Mouse (Mus musculus): ENCODE measurements around the gene Nars2.

The Nars2 gene

DNA sequence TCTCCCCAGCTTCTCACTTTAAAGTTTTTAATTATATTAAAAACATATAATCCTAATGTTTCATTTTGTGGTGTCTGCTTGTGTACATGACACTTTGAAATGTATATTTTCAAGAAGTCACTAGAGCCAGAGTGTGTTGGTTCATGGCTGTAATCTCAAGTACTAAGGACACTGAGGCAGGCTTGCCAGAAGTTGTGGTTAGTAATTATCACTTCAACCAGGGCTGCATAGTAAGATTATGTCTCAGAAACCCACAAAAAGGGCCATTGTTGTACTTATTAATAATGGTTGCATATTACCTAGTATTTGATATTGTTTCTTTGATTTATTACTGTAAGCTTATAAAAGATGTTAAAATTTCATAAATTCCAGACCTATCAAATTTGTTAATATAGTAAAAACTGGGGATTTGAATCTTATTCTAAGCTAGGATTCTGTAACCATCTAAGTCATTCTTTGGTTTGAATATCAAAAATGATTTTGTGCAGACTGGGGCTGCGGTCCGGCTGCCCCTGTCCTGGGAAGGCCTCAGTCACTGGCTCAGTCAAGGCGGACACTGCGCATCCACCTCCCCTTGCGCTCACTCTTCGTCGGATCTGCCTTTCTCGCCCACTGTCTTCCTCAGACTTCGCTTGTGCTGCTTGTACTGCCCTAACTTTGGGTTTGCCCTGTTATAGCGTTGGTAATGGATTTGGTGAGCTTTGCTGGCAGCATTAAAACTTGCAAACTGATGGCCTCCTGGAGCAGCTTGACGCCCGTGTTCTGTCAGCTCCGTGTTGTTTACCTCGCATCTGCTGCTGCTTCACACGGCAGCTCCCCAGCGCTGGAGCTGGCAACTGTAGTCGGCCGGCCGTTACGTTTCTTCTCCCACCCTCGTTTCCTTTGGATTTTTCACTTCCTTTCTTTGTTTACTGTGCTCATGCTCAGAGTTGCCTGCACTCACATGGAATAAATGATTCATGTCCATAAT, 20.0 kb downstream of the Nars2 start:
- no peak for DNase-seq (ENCODE audit: low read depth, low spot score)

DNA sequence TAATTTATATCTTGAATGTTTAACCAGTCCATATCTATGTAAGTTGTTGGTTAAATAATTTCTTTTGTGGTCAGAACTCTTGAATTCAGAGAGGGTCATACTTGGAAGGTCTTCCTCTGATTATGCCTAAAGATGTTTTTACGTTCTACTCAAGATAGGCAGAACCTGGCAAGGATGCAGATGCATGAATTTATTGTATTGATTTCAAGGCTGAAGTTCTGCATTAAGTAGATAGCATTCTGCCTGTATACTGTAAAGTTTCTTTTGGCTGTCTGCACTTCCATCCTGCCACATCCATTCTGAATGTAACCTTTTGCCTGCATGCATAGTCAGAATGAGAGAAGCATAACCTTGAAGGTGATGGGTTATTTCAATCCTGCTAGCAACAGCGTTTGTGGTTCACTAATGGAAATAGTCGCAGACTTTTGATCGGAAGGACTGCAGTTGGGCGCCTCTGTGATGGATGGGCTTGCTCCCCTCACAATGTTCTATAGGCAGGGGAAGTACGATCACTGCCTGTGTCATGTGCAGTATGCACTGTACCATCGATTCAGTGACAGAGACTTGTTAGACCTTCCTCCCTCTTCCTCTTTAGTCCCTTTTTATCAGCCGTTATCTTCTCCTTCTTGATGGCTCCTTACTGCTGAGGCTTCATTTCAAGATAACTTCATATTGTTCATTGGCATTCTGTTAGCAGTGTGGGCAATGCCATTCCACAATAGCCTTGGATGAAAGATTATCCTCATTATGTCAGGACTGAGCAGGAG, 21.0 kb downstream of the Nars2 start:
- DNase-seq (ENCODE audit: low read depth, low spot score), result no peak

DNA sequence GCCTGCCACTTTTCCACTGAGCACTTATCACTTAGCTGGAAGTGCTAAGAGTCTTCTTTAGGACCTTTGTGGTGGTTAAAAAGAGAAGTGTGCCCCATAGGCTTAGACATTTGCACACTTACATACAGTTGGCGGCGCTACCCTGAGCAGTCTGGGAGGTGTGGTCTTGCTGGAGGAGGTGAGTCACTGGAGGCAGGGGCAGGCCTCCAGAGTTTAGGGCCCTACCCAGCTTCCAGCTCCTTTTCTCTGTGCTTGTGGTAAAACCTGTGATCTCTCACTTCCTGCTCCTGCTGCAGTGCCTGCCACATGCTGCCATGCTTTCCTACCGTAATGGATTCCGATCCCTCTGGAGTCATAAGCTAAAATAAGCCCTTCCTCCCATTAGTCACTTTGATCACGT, 24.6 kb downstream of the Nars2 start:
- no peak for DNase-seq (ENCODE audit: low read depth, low spot score)

DNA sequence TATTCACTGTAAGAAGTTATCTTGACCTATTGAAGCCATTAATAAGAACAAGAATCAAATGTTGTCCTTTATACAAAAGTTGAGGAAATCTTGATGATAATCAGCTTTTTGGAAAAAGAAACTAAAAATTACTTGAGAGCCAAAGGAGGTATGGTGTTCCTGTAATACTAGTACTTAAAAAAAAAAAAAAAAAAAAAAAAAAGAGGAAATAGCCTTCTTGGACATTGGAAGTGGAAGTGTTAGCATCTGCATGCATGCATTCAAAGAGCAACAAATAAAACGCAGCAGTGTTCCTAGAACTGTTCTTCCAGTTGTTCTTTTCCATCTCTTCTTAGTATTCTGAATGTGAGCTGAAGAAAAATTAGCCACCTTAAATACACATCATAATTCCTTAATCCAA, 25.9 kb downstream of the Nars2 start:
- no peak for DNase-seq (ENCODE audit: low read depth, low spot score)

DNA sequence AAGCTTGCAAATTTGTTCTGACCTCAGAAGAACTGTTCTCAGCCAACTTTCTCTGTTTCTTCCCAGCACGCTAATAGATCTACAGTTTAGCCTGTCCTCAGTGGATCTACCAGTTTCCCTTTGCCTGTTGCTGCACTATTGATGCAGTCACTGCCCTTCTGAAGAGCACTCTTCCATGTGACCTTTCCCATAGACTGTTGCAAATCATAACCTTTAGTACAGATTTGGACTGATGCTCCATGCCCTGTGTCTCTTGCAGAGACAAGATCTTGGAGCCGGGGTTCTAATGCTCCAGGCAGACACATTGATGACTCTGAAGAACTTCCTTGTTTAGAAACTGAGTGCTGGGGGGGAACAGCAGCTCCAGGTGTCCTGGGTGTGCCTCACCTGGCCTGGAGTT, 30.1 kb downstream of the Nars2 start:
- DNase-seq (ENCODE audit: low read depth, low spot score), result no peak

DNA sequence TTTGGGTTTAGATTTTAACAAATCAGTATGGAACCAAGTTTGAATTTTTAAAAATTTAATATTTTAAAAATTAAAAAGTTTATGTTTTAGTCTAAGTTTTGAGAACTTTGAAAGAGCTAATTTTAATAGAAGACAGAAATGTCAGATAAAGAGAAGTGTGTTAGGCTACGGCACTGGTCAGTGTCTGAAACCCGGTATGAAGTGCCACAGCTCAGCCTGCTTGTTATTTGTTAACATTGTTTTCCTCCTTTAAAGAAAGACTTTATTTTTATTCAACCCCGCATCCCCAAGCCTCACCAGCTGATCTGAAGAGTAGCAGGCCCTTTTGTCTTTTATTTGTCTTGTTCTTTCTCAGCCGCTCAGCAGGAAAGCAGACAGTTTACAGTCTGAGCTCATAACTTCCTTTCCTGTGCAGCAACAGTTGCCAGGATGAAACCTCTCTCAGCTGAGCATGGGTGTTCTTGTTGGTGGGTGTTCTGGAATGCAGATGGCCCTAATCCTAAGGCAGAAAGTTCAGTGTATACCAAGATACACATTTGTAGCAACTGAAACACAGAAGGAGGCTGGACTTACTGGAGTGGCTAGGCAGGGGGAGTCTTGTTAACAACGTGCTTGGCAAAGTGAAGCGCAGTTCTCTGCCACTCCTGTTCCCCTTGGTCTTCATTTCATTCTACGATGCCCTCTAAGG, 32.5 kb downstream of the Nars2 start:
- DNase-seq (ENCODE audit: low read depth, low spot score), result no peak

DNA sequence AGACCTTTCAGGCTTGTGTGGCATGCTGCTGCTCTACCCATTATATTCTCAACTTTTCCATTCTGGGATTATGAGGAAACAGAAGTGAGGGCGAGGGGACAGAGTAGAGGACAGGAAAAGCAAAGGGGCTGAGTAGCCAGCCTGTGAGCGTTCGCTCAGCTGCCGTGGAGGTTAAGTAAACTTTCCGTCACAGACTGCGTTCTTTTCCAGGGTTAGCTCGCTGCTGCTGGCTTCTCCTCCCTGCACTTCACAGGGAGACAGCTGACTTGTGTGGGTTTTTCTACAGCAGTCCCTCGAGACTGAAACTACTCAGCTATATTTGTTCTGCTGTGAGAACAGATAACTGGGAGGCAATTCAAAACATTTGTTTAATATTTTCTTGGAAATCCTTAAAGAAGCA, 34.5 kb downstream of the Nars2 start:
- no peak for DNase-seq (ENCODE audit: low read depth, low spot score)

DNA sequence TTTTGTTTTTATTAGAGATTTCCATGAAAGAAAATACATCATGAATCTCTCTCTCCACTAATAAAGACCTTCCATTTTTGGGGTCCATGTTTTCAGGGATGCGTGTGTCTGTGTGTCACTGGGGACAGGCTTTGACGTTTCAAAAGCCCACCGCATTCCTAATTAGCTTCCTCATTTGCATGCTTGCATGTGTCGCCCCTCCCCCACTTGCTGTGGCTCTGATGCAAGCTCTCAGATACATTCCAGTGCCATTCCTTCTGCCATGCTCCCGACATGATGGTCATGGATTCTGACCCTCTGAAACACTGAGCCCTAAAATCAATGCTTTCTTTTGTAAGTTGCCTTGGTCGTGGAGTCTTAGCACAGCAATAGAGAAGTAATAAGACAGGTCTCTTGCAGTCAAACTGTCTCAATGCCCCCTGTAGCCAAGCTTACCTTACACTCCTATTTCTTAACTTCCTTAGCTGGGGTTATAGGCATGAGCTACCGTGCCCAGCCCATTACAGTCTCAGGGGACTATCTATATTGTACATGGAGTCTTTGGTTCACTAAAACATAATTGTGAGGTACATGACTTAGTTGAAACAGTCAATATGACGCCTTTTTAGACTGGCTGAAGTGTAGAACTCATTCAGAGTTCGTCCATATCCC, 35.6 kb downstream of the Nars2 start:
- no peak for DNase-seq (ENCODE audit: low read depth, low spot score)

DNA sequence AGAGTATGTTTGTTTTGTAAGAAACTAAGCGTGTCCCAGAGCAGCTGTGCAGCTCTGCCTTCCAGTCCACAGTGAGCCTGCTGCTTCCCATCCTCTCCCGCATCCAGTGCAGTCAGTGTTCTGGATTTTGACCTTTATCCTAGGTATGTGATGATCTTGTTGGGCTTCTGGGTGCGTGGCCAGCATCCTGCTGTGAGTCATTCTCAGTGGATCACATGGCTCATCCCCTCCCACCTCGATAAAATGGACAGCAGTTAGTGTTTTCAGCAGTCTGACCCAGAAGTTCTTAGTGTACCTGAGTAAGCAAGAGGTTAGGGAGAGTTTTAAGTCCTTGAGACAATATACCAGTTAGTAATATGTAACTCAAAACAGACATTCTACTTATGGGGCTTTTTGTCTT, 36.4 kb downstream of the Nars2 start:
- DNase-seq (ENCODE audit: low read depth, low spot score), result no peak

DNA sequence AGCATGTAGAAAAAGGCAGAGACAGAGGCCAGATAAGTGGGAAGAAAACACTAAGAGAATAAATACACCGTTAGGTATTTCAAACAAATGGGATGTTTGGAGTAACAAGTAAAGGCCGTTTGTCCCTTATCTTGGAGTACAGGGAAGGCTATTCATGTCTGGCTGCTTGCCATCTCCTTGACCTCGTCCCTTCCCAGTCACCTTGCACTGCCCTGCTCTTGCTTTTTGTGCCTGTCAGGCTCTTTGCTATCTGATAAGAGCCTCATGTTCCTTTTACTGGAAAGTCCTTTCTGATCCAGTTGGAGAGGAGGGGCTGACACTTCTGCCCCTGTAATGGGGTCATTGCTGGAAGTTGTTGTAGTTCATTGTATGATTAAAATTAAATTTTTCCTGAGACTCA, 61.7 kb downstream of the Nars2 start:
- DNase-seq (ENCODE audit: low read depth, low spot score), result no peak

DNA sequence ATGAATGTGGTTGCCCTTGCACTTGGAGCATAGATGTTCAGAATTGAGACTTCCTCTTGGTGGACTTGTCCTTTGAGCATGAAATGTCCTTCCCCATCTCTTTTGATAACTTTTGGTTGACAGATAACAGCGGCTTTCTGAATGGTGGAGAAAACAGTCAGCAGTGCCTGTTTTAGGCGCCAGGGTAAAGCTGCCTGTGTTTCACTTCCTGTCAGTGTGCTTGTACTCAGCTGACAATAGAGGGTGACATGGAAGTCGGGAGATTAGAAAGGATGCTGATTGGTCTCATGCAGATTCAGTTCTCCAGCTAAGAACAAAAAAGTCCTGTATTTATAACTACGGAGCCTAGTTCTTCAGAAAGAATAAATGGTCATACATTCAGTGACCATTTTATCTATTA, 66.7 kb downstream of the Nars2 start:
- DNase-seq (ENCODE audit: low read depth, low spot score), result no peak

DNA sequence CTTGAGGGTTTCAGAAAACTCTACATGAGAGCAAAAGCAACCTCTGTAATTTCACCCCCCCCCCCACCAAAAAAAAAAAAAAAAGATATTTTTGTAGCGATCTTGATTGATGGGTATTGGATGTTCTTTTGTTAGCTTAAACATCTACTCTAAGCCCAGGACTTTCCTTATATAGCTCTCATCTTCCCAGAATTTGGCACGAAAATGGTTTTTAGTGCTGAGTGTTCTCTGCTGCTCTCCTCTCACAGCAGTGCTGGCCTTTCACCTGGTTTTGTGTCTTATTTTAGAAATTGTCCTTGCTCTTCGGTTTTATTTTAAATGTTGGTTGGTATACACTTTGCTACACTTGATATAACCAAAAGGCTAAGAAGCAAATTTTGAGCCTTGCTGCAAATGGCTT, 67.1 kb downstream of the Nars2 start:
- DNase-seq (ENCODE audit: low read depth, low spot score), result no peak

DNA sequence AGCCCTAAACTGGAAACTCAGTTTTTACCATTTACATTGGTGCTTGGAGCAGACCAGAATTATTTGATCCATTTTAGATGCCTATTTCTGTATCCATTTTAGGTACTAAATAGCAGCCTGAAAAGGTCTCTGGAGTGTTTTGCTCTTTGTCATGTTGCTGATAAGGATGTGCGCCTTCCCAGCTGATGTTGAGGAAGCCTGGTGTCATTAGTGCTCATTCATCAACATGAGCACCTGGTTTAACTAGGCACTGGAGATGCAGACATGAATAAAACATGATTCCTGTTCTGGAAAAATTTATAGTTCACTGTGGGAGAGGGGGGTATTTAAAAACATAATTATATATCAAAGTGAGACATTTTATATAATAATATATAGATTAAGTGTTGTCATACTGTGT, 68.0 kb downstream of the Nars2 start:
- DNase-seq (ENCODE audit: low read depth, low spot score), result no peak

DNA sequence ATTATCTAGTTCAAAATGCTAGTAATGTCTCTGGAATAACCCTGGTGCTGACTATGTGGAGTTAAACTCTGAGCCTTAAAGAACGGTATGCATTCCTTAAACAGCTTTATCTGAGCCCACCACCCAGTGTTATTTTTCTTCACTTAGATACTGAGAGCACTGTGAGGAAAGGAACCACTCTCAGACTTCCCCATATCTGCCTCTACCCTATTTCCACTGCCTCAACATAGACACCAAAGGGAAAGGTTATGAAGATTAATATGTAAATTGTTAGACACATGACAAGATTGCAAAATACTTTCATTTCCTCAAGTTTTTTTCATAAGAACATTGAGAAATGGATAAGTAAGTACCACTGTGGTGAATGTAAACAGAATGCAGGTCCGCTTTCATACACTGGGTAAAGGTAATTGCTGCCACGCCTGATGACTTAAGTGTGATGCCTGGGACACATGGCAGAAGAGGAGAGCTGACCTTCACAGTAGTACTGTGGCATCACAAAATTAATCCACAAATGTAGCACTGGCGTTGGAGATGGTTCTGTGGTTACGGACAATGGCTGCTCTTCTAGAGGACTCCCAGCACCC, 75.6 kb downstream of the Nars2 start:
- no peak for DNase-seq (ENCODE audit: low read depth, low spot score)

DNA sequence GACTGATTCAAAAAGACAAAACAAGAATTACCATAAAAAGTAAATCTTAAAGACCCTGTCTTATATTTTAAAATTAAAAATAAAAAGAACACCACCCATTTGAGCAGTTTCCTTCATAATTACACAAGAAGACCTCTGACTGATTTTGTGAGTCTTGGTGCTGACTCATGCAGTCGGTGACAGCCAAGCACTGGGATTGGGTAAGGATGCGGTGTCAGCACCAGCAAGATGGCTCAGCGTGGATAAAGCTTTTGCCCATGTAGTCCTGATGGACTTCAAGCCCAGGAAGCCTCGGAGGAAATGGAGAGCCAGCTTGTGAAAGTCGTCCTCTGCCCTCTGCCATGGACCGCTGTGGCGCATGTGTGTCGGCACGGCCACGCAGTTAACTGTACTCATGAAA, 77.8 kb downstream of the Nars2 start:
- DNase-seq (ENCODE audit: low read depth, low spot score), result no peak

DNA sequence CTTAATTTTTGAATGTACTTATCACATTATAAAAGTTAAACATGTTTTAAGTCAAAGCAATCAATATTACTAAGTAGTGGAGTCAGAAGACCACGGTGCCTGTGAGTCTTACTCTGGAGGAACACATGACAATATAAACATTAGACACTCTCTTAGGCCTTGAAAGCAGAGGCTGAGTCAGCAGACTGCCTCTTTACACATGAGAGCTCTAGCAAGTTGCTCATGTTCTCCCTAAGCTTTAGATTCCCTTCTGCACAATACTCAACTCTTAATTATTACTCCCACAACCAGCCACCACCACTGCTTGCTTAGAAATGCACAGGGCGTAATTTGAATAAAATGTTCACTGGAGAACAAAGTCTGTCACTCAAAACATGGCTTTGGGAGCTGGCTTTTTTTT, 81.1 kb downstream of the Nars2 start:
- DNase-seq (ENCODE audit: low read depth, low spot score), result no peak

DNA sequence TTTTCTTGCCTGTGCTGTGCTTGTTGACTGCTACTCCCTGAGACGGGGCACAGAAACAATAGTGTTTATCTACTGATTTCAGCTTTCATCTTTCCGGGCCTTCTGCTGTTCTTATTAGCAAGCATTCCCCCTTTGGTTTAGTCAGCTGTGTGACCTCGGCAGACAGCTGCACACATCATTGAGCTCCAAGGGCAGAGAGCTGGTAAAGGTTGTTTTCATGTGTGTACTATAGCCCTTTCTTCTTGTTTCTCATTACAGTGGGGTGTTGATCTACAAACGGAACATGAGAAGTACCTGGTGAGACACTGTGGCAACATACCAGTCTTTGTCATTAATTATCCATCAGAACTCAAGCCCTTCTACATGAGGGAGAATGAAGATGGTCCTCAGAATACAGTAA, 88.3 kb downstream of the Nars2 start:
- no peak for DNase-seq (ENCODE audit: low read depth, low spot score)

DNA sequence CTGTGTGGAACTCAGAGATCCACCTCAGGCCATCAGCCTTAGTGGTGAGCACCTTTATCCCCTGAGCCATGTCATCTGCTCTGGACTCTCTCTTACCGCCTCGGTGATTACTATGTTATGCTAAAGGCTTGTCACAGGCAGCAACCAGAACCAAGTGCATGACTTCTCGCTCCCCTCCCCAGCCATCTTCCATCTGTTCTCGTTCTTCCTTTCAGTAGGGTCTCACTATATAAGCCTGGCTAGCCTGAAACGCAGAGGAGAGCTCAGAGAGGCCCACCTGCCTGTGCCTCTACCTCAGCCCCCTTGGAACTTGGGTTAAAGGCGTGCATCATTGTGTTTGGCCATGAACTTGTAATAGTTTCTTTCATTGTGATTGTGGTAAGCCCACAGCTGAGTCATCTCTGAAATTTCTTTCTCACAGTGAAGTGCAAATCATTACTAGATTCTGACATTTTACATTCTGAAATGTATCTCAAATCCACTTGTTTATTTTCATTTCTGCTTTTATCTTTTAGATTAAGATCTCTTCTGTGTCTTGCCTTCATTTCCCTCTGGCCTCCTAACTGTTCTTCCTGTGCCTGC, 90.7 kb downstream of the Nars2 start:
- no peak for DNase-seq (ENCODE audit: low read depth, low spot score)

DNA sequence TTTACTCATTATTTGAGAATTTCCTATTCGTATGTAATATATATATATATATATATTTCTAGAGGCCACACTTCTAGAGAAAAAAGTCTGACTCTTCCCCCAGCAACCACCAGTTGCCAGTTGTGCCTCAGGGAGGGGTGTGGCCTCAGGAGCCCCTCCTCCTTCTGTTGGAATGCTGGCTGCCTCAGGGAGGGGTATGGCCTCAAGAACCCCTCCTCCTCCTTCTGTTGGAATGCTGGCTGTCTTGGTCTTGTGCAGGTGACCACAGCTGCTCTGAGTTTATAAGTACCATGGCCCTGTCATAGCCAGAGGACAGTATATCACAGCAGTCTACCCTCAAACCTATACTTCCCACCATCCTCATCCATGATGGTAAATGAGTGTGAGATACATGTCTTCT, 91.7 kb downstream of the Nars2 start:
- DNase-seq (ENCODE audit: low read depth, low spot score), result no peak

DNA sequence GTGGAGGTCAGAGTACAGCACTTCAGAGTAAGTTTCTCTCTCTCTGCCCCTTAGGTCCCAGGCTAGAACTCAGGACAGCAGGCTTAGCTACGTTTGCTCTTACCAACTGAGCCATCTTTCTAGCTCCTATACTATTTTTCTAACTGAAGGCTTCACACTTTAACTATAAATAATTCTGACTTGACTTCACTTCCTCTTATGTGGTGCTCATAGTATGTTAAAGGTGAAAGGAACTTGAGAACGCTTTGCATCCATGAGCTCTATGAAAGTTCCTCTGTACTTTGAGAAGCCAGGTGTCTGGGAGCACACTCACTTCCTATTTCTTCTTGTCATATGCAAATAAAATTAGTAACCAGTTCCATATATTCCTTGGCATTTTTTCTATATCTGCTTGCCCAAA, 109.7 kb downstream of the Nars2 start:
- DNase-seq (ENCODE audit: low read depth, low spot score), result no peak

DNA sequence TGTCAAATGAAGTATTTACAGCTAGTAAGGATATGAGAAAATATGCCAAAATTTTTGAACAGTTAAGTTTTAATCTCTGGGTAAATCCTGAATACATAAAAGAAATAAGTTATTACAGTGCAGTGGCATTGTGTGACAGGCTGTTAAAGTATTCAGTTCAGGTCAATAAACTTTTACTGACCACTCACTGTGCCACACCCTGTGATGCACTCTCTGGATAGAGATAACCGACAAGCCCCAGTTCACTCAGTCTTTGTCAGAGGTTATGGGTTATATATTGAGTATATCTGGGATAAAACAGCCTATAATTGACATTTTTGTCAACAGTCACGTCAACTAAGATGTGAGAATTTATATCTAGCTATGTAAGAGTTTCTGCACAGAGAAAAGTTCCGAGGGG, 120.2 kb downstream of the Nars2 start:
- no peak for DNase-seq (ENCODE audit: low read depth, low spot score)
